Mouse (Mus musculus): Measurements from ENCODE around the gene Wdr53. TPM values are rescaled to one million over a fixed set of nuclear protein-coding genes. Genes with fewer than 3 reads are reported as not detected.
A peak's percentile ranks its signal among the peaks of the same experiment; 100 is the strongest.

Gene Wdr53
- polyA plus RNA-seq, 1 experiment from 2014 or later, result 17.4 TPM

GRCm38 (mm10) chr16:32273338-32273737, 26.3 kb downstream of the Wdr53 start:
- DNase-seq (ENCODE audit: low spot score) (peak; percentile 53), ATAC-seq (replicated peaks; ENCODE audit: low FRiP score) (no peak)
- H3K9ac ChIP-seq (ENCODE audit: low read length), result no peak overlapping the region
- H3K27ac ChIP-seq (ENCODE audit: low read depth, low read length), result no peak overlapping the region
- no peaks in the 10 kb centered on the region; the same call in 1 of the 2 replicates for H3K4me1 ChIP-seq (replicated peaks; ENCODE audit: control insufficient read depth, insufficient read depth, low read length)
- no peak overlapping the region for H3K4me3 ChIP-seq (ENCODE audit: low read depth, low read length)
- 54% methylated on average over 9 of the region's 9 CpGs for WGBS
- H3K4me2 ChIP-seq (ENCODE audit: low read depth, low read length, severe bottlenecking), result no peak overlapping the region
- no peaks in the 10 kb centered on the region for H3K9me3 ChIP-seq (ENCODE audit: control insufficient read depth, low read length)
- H3K27me3 ChIP-seq (ENCODE audit: control insufficient read depth, insufficient read depth, low read length), result no peaks in the 10 kb centered on the region
- no peaks in the 10 kb centered on the region for H3K36me3 ChIP-seq (ENCODE audit: control insufficient read depth, insufficient read depth, low read length)

GRCm38 (mm10) chr16:32275041-32275440, 28.0 kb downstream of the Wdr53 start:
- Histone ChIP-seq H3K27ac (ENCODE audit: low read depth, low read length) (no peak overlapping the region), H3K9ac (ENCODE audit: low read length) (no peak overlapping the region), H3K9me3 (ENCODE audit: control insufficient read depth, low read length) (peaks cover under 1% of the 10 kb centered on the region; the same call in 1 of the 2 replicates), H3K36me3 (ENCODE audit: control insufficient read depth, insufficient read depth, low read length) (peaks cover under 1% of the 10 kb centered on the region; the same call in 1 of the 2 replicates), H3K4me2 (ENCODE audit: low read depth, low read length, severe bottlenecking) (no peak overlapping the region), H3K4me3 (ENCODE audit: low read depth, low read length) (no peak overlapping the region), H3K4me1 (replicated peaks; ENCODE audit: control insufficient read depth, insufficient read depth, low read length) (peaks cover 2% of the 10 kb centered on the region; the same call in 1 of the 2 replicates), H3K27me3 (ENCODE audit: control insufficient read depth, insufficient read depth, low read length) (no peaks in the 10 kb centered on the region)
- ATAC-seq (replicated peaks; ENCODE audit: low FRiP score) (no peak), DNase-seq (ENCODE audit: low spot score) (no peak)
- 92% methylated on average over 6 of the region's 6 CpGs for WGBS

GRCm38 (mm10) chr16:32275830-32276229, 28.8 kb downstream of the Wdr53 start:
- no peak overlapping the region for H3K4me3 ChIP-seq (ENCODE audit: low read depth, low read length)
- 74% methylated on average over 1 of the region's 1 CpGs for WGBS

GRCm38 (mm10) chr16:32277308-32278256, 30.6 kb downstream of the Wdr53 start, which contains the start of gene Rnf168:
Rnf168 (plus strand) TSS chr16:32277459.
- ATAC-seq (replicated peaks; ENCODE audit: low FRiP score), result peak; percentile 93
- H3K4me1 ChIP-seq (replicated peaks; ENCODE audit: control insufficient read depth, insufficient read depth, low read length), result peaks cover 2% of the 10 kb centered on the region; the same call in 1 of the 2 replicates
- DNase-seq (ENCODE audit: low spot score), result peak; percentile 95

More at GRCm38 (mm10) chr16:32275830-32276229, 28.8 kb downstream of the Wdr53 start:
- Histone ChIP-seq H3K9me3 (ENCODE audit: control insufficient read depth, low read length) (peaks cover 2% of the 10 kb centered on the region; the same call in 1 of the 2 replicates), H3K4me1 (replicated peaks; ENCODE audit: control insufficient read depth, insufficient read depth, low read length) (peaks cover 2% of the 10 kb centered on the region; the same call in 1 of the 2 replicates), H3K36me3 (ENCODE audit: control insufficient read depth, insufficient read depth, low read length) (peaks cover 4% of the 10 kb centered on the region; the same call in 1 of the 2 replicates), H3K27ac (ENCODE audit: low read depth, low read length) (no peak overlapping the region), H3K27me3 (ENCODE audit: control insufficient read depth, insufficient read depth, low read length) (no peaks in the 10 kb centered on the region), H3K4me2 (ENCODE audit: low read depth, low read length, severe bottlenecking) (no peak overlapping the region), H3K9ac (ENCODE audit: low read length) (no peak overlapping the region)
- DNase-seq (ENCODE audit: low spot score) (no peak), ATAC-seq (replicated peaks; ENCODE audit: low FRiP score) (no peak)

GRCm38 (mm10) chr16:32278396-32278795, 31.4 kb downstream of the Wdr53 start:
- Histone ChIP-seq H3K9ac (ENCODE audit: low read length) (peak overlapping the region; percentile 94), H3K4me2 (ENCODE audit: low read depth, low read length, severe bottlenecking) (peak overlapping the region; percentile 88), H3K27ac (ENCODE audit: low read depth, low read length) (no peak overlapping the region), H3K4me3 (ENCODE audit: low read depth, low read length) (peak overlapping the region; percentile 83), H3K4me1 (replicated peaks; ENCODE audit: control insufficient read depth, insufficient read depth, low read length) (peaks cover 2% of the 10 kb centered on the region; the same call in 1 of the 2 replicates), H3K27me3 (ENCODE audit: control insufficient read depth, insufficient read depth, low read length) (no peaks in the 10 kb centered on the region), H3K9me3 (ENCODE audit: control insufficient read depth, low read length) (peaks cover 2% of the 10 kb centered on the region; the same call in 1 of the 2 replicates), H3K36me3 (ENCODE audit: control insufficient read depth, insufficient read depth, low read length) (peaks cover 4% of the 10 kb centered on the region; the same call in 1 of the 2 replicates)
- WGBS, result 65% methylated on average over 7 of the region's 7 CpGs
- no peak for ATAC-seq (replicated peaks; ENCODE audit: low FRiP score)
- no peak for DNase-seq (ENCODE audit: low spot score)

More at GRCm38 (mm10) chr16:32277308-32278256, 30.6 kb downstream of the Wdr53 start, which contains the start of gene Rnf168:
- peaks cover 2% of the 10 kb centered on the region; the same call in 1 of the 2 replicates for H3K9me3 ChIP-seq (ENCODE audit: control insufficient read depth, low read length)
- peak within 1 kb of the TSS; percentile 88 for H3K4me2 ChIP-seq (ENCODE audit: low read depth, low read length, severe bottlenecking)
- peak within 1 kb of the TSS; percentile 94 for H3K27ac ChIP-seq (ENCODE audit: low read depth, low read length)
- WGBS, result under 1% methylated on average over 74 of the region's 75 CpGs
- H3K4me3 ChIP-seq (ENCODE audit: low read depth, low read length), result peak within 1 kb of the TSS; percentile 83
- peak within 1 kb of the TSS; percentile 94 for H3K9ac ChIP-seq (ENCODE audit: low read length)
- peaks cover 4% of the 10 kb centered on the region; the same call in 1 of the 2 replicates for H3K36me3 ChIP-seq (ENCODE audit: control insufficient read depth, insufficient read depth, low read length)
- H3K27me3 ChIP-seq (ENCODE audit: control insufficient read depth, insufficient read depth, low read length), result no peaks in the 10 kb centered on the region

GRCm38 (mm10) chr16:32280211-32280610, 33.2 kb downstream of the Wdr53 start:
- no peak overlapping the region for H3K9ac ChIP-seq (ENCODE audit: low read length)
- H3K36me3 ChIP-seq (ENCODE audit: control insufficient read depth, insufficient read depth, low read length), result peaks cover 4% of the 10 kb centered on the region; the same call in 1 of the 2 replicates
- peaks cover 2% of the 10 kb centered on the region; the same call in 1 of the 2 replicates for H3K4me1 ChIP-seq (replicated peaks; ENCODE audit: control insufficient read depth, insufficient read depth, low read length)
- peaks cover 2% of the 10 kb centered on the region; the same call in 1 of the 2 replicates for H3K9me3 ChIP-seq (ENCODE audit: control insufficient read depth, low read length)
- ATAC-seq (replicated peaks; ENCODE audit: low FRiP score) (no peak), DNase-seq (ENCODE audit: low spot score) (no peak)
- H3K27me3 ChIP-seq (ENCODE audit: control insufficient read depth, insufficient read depth, low read length), result no peaks in the 10 kb centered on the region
- WGBS, result 96% methylated on average over 8 of the region's 8 CpGs
- no peak overlapping the region for H3K27ac ChIP-seq (ENCODE audit: low read depth, low read length)
- H3K4me3 ChIP-seq (ENCODE audit: low read depth, low read length), result no peak overlapping the region
- no peak overlapping the region for H3K4me2 ChIP-seq (ENCODE audit: low read depth, low read length, severe bottlenecking)

- no peak overlapping the region for H3K4me3 ChIP-seq (ENCODE audit: low read depth, low read length)
- H3K27me3 ChIP-seq (ENCODE audit: control insufficient read depth, insufficient read depth, low read length), result no peaks in the 10 kb centered on the region
- H3K9ac ChIP-seq (ENCODE audit: low read length), result no peak overlapping the region
- H3K27ac ChIP-seq (ENCODE audit: low read depth, low read length), result no peak overlapping the region
- peaks cover 4% of the 10 kb centered on the region; the same call in 1 of the 2 replicates for H3K36me3 ChIP-seq (ENCODE audit: control insufficient read depth, insufficient read depth, low read length)
- peaks cover 2% of the 10 kb centered on the region; the same call in 1 of the 2 replicates for H3K4me1 ChIP-seq (replicated peaks; ENCODE audit: control insufficient read depth, insufficient read depth, low read length)
- DNase-seq (ENCODE audit: low spot score) (no peak), ATAC-seq (replicated peaks; ENCODE audit: low FRiP score) (no peak)
- H3K4me2 ChIP-seq (ENCODE audit: low read depth, low read length, severe bottlenecking), result no peak overlapping the region
- peaks cover 2% of the 10 kb centered on the region; the same call in 1 of the 2 replicates for H3K9me3 ChIP-seq (ENCODE audit: control insufficient read depth, low read length)
Observed at GRCm38 (mm10) chr16:32282608-32283007, 35.6 kb downstream of the Wdr53 start.

GRCm38 (mm10) chr16:32291821-32292220, 44.8 kb downstream of the Wdr53 start:
- 94% methylated on average over 4 of the region's 4 CpGs for WGBS
- ATAC-seq (replicated peaks; ENCODE audit: low FRiP score) (no peak), DNase-seq (ENCODE audit: low spot score) (no peak)
- peaks cover 2% of the 10 kb centered on the region; the same call in 1 of the 2 replicates for H3K9me3 ChIP-seq (ENCODE audit: control insufficient read depth, low read length)
- H3K36me3 ChIP-seq (ENCODE audit: control insufficient read depth, insufficient read depth, low read length), result peaks cover 11% of the 10 kb centered on the region
- no peaks in the 10 kb centered on the region for H3K27me3 ChIP-seq (ENCODE audit: control insufficient read depth, insufficient read depth, low read length)
- no peaks in the 10 kb centered on the region for H3K4me1 ChIP-seq (replicated peaks; ENCODE audit: control insufficient read depth, insufficient read depth, low read length)
- H3K9ac ChIP-seq (ENCODE audit: low read length), result no peak overlapping the region
- H3K4me2 ChIP-seq (ENCODE audit: low read depth, low read length, severe bottlenecking), result no peak overlapping the region
- no peak overlapping the region for H3K4me3 ChIP-seq (ENCODE audit: low read depth, low read length)
- no peak overlapping the region for H3K27ac ChIP-seq (ENCODE audit: low read depth, low read length)

Measured in forebrain, embryonic 11.5 days (tissue).